Mouse (Mus musculus) liver, embryonic 14.5 days (tissue): ENCODE results near the gene Phf11a.
"Not testable (repeated sequence)": the region's sequence is repeated elsewhere in the genome, so short reads cannot be mapped to it uniquely, and the experiment has no call there.

Experiments
- CTCF ChIP-seq: IDR thresholded peaks from 2 replicates; pipeline ENCODE4 v1.5.1; 2016; ENCODE audit warnings: antibody characterized with exemption, low read depth, control low read depth
- EP300 ChIP-seq: IDR thresholded peaks from 2 replicates; pipeline ENCODE4 v1.6.1; 2016; ENCODE audit warnings: antibody characterized with exemption, low read depth

GRCm38 (mm10) chr14:59255861-59256260, 41.5 kb downstream of the Phf11a start:
- TF ChIP-seq CTCF, EP300: not testable (repeated sequence)
